Mouse (Mus musculus): ENCODE measurements around the gene Vmn1r176. TPM values are rescaled to one million over a fixed set of nuclear protein-coding genes. Genes with fewer than 3 reads are reported as not detected.
"Not testable (repeated sequence)": the region's sequence is repeated elsewhere in the genome, so short reads cannot be mapped to it uniquely, and the experiment has no call there.

The Vmn1r176 gene
- polyA plus RNA-seq (2016; fragmentation: Nextera tagmentation; extraction: Ambion mirVana), result not detected in 2 replicates

DNA sequence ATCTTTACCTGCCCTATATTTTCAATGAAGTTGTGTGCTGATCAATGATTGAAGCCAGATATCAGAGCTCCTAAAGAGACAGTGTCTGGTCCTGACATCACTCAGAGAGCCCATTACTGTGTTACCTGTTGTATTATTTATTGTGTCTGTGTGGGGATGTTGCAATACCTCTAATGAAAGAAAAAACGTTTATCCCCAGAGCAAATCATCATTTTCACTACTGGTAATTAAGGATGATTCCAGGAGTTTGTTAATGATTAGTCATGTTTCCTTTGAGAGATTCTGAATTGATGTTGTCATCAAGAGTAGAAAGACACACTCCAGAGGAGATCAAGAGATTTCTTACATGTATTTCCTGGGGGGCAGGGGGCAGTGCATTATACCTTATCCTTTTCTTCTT lies at the start of gene Vmn1r176:
Gene Vmn1r176 (minus strand): TSS at position 101 of the 400 bp plus-strand sequence.
- H3K4me3 ChIP-seq; H3K9ac ChIP-seq; H3K27ac ChIP-seq (ENCODE audit: poor library complexity, severe bottlenecking); ATAC-seq (ENCODE audit: insufficient number of reproducible peaks, low FRiP score); H3K4me2 ChIP-seq; H3K4me1 ChIP-seq (replicated peaks); H3K9me3 ChIP-seq (replicated peaks); H3K27me3 ChIP-seq (replicated peaks); H3K36me3 ChIP-seq: not testable (repeated sequence)
- no CpG with 5 or more reads among the region's 1 CpGs for WGBS

GRCm38 (mm10) chr7:23876918-23877317 lies 39.7 kb upstream of the Vmn1r176 start:
- not testable (repeated sequence) for H3K27me3 ChIP-seq (replicated peaks)
- 56% methylated on average over 4 of the region's 4 CpGs for WGBS

DNA sequence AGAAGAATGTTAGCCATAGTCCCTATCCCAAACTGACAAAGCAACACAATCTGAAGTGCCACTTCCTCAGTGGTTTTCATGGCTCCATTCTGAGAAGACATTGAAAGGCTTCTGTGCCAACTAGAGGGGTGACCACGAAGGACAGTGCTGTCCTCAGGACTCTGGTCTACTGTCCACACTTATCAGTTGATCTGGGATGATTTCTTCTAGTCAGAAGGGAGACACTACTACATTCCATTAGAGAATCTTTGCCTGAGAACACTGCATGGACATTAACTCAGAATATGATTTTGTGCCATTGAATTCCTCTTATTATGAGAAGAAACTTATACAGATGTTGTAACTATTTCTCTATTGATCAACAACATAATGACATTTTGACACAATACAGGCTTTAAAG lies 29.2 kb upstream of the Vmn1r176 start, which contains the start of gene Vmn1r177:
Gene Vmn1r177 (minus strand): TSS at position 101 of the 400 bp plus-strand sequence.
- 0% methylated on average over 1 of the region's 1 CpGs for WGBS
- not testable (repeated sequence) for H3K36me3 ChIP-seq; H3K9ac ChIP-seq; H3K4me2 ChIP-seq; ATAC-seq (ENCODE audit: insufficient number of reproducible peaks, low FRiP score); H3K4me3 ChIP-seq; H3K4me1 ChIP-seq (replicated peaks); H3K27me3 ChIP-seq (replicated peaks); H3K27ac ChIP-seq (ENCODE audit: poor library complexity, severe bottlenecking)
- peaks cover 14% of the 10 kb centered on the region for H3K9me3 ChIP-seq (replicated peaks)

More at GRCm38 (mm10) chr7:23876918-23877317, 39.7 kb upstream of the Vmn1r176 start:
- not testable (repeated sequence) for H3K4me3 ChIP-seq; ATAC-seq (ENCODE audit: insufficient number of reproducible peaks, low FRiP score); H3K4me1 ChIP-seq (replicated peaks); H3K4me2 ChIP-seq; H3K9me3 ChIP-seq (replicated peaks); H3K27ac ChIP-seq (ENCODE audit: poor library complexity, severe bottlenecking); H3K36me3 ChIP-seq; H3K9ac ChIP-seq

- not testable (repeated sequence) for ATAC-seq (ENCODE audit: insufficient number of reproducible peaks, low FRiP score)
Measured at GRCm38 (mm10) chr7:23810543-23810942, 26.6 kb downstream of the Vmn1r176 start, which contains the start of gene Vmn1r175. Gene Vmn1r175 (minus strand): TSS chr7:23810643.

DNA sequence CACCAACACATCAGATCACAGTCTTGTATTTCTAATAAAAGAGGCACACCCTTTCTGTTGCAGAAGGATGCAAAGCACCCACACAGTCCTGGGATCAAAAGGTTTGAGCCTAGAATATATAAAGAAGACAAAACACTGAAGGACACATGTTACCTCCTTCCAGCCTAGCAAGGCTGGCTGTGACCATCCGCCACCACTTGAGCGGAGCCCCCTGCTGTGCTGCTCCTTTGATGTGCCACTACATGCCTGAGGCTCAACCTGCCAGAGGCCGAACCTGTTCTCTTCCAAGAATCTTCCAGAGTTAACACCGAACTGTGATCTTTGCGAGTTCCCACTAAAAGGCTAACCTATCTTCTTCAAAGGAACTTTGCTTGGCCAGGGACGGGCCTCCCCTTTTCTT lies 52.6 kb downstream of the Vmn1r176 start:
- no peaks in the 10 kb centered on the region for H3K4me1 ChIP-seq (replicated peaks)
- WGBS, result 73% methylated on average over 6 of the region's 6 CpGs
- peaks cover 53% of the 10 kb centered on the region for H3K9me3 ChIP-seq (replicated peaks)

More at GRCm38 (mm10) chr7:23810543-23810942, 26.6 kb downstream of the Vmn1r176 start, which contains the start of gene Vmn1r175:
- H3K9ac ChIP-seq; H3K36me3 ChIP-seq; H3K4me1 ChIP-seq (replicated peaks); H3K4me3 ChIP-seq; H3K27me3 ChIP-seq (replicated peaks); H3K27ac ChIP-seq (ENCODE audit: poor library complexity, severe bottlenecking); H3K4me2 ChIP-seq: not testable (repeated sequence)
- H3K9me3 ChIP-seq (replicated peaks), result peaks cover 11% of the 10 kb centered on the region

More for the DNA sequence above, 52.6 kb downstream of the Vmn1r176 start:
- no peaks in the 10 kb centered on the region for H3K36me3 ChIP-seq
- H3K27me3 ChIP-seq (replicated peaks), result no peaks in the 10 kb centered on the region
- H3K27ac ChIP-seq (ENCODE audit: poor library complexity, severe bottlenecking), result no peak overlapping the region
- no peak overlapping the region for H3K4me3 ChIP-seq
- ATAC-seq (ENCODE audit: insufficient number of reproducible peaks, low FRiP score), result no peak
- no peak overlapping the region for H3K9ac ChIP-seq
- no peak overlapping the region for H3K4me2 ChIP-seq

Other genes starting within 250 kb of the Vmn1r176 start
- not detected in 2 replicates for gene Vmn1r170, start 231.2 kb downstream of the Vmn1r176 start, polyA plus RNA-seq (2016; fragmentation: Nextera tagmentation; extraction: Ambion mirVana)
- gene Vmn1r171, start 206.7 kb downstream of the Vmn1r176 start, polyA plus RNA-seq (2016; fragmentation: Nextera tagmentation; extraction: Ambion mirVana), result not detected in 2 replicates
- gene Vmn1r172, start 179.1 kb downstream of the Vmn1r176 start, polyA plus RNA-seq (2016; fragmentation: Nextera tagmentation; extraction: Ambion mirVana), result not detected in 2 replicates
- gene Vmn1r173, start 136.7 kb downstream of the Vmn1r176 start, polyA plus RNA-seq (2016; fragmentation: Nextera tagmentation; extraction: Ambion mirVana), result not detected in 2 replicates
- gene Vmn1r174, start 85.1 kb downstream of the Vmn1r176 start, polyA plus RNA-seq (2016; fragmentation: Nextera tagmentation; extraction: Ambion mirVana), result not detected in 2 replicates
- gene Vmn1r175, start 26.7 kb downstream of the Vmn1r176 start, polyA plus RNA-seq (2016; fragmentation: Nextera tagmentation; extraction: Ambion mirVana), result not detected in 2 replicates
- not detected in 2 replicates for gene Vmn1r177, start 29.1 kb upstream of the Vmn1r176 start, polyA plus RNA-seq (2016; fragmentation: Nextera tagmentation; extraction: Ambion mirVana)
- gene Vmn1r178, start 54.6 kb upstream of the Vmn1r176 start, polyA plus RNA-seq (2016; fragmentation: Nextera tagmentation; extraction: Ambion mirVana), result not detected in 2 replicates
- not detected in 2 replicates for gene Vmn1r179, start 89.6 kb upstream of the Vmn1r176 start, polyA plus RNA-seq (2016; fragmentation: Nextera tagmentation; extraction: Ambion mirVana)
- not detected in 2 replicates for gene Vmn1r180, start 113.3 kb upstream of the Vmn1r176 start, polyA plus RNA-seq (2016; fragmentation: Nextera tagmentation; extraction: Ambion mirVana)
- gene Vmn1r181, start 137.2 kb upstream of the Vmn1r176 start, polyA plus RNA-seq (2016; fragmentation: Nextera tagmentation; extraction: Ambion mirVana), result not detected in 2 replicates
- gene V1rd19, start 164.3 kb upstream of the Vmn1r176 start, polyA plus RNA-seq (2016; fragmentation: Nextera tagmentation; extraction: Ambion mirVana), result not detected in 2 replicates
- 0.01 TPM in 1 of 2 replicates, not detected in the other for gene Vmn1r183, start 215.9 kb upstream of the Vmn1r176 start, polyA plus RNA-seq (2016; fragmentation: Nextera tagmentation; extraction: Ambion mirVana)
- gene Zfp180, start 244.6 kb upstream of the Vmn1r176 start, polyA plus RNA-seq (2016; fragmentation: Nextera tagmentation; extraction: Ambion mirVana), result 15.5 and 16.1 TPM in 2 replicates

Data from heart, embryonic 12.5 days (tissue).